Mouse (Mus musculus) limb, embryonic 13.5 days (tissue): Measurements from ENCODE around the gene Kif5c. TPM values are rescaled to one million over a fixed set of nuclear protein-coding genes. Genes with fewer than 3 reads are reported as not detected.

Experiments used
- ATAC-seq: fragments of 200-750 bp; cut with Nextera tagmentation; 2 replicates; pipeline ENCODE4 v1.8.0; 2017; ENCODE audit warnings: low read depth, moderate number of reproducible peaks, moderate TSS enrichment; ENCODE audit not compliant: low FRiP score
- H3K27ac ChIP-seq: fragments of 300-500 bp; sonication (generic); 2 replicates; pipeline ENCODE4 v1.5.1; 2015; ENCODE audit warnings: inconsistent platforms, mild to moderate bottlenecking, moderate library complexity
- H3K27me3 ChIP-seq: fragments of 300-500 bp; sonication (generic); 2 replicates; pipeline ENCODE4 v1.6.1; 2015; ENCODE audit warnings: mild to moderate bottlenecking, inconsistent platforms
- H3K36me3 ChIP-seq: fragments of 300-500 bp; sonication (generic); 2 replicates; pipeline ENCODE4 v1.6.1; 2015; ENCODE audit warnings: inconsistent platforms, mild to moderate bottlenecking, moderate library complexity
- H3K4me1 ChIP-seq: fragments of 300-500 bp; sonication (generic); 2 replicates; pipeline ENCODE4 v1.6.1; 2015; ENCODE audit warnings: inconsistent platforms
- H3K4me2 ChIP-seq: fragments of 300-500 bp; sonication (generic); replicated peaks from 2 replicates; pipeline ENCODE4 v1.6.1; 2015; ENCODE audit warnings: inconsistent platforms, mild to moderate bottlenecking, moderate library complexity
- H3K4me3 ChIP-seq: fragments of 300-500 bp; sonication (generic); 2 replicates; pipeline ENCODE4 v1.5.1; 2015; ENCODE audit warnings: moderate library complexity, mild to moderate bottlenecking, inconsistent platforms
- H3K9ac ChIP-seq: fragments of 300-500 bp; sonication (generic); 2 replicates; pipeline ENCODE4 v1.6.1; 2015; ENCODE audit warnings: mild to moderate bottlenecking, inconsistent platforms
- H3K9me3 ChIP-seq: fragments of 300-500 bp; sonication (generic); 2 replicates; pipeline ENCODE4 v1.6.1; 2016; ENCODE audit warnings: inconsistent platforms
- WGBS: fragments of 180-500 bp; shearing (Covaris S2); methylation state at CpG from one replicate; pipeline ENCODE4 v1.1.7; 2015; 5-methylcytosine and 5-hydroxymethylcytosine counted together
- polyA plus RNA-seq: library from polyadenylated mRNA; unstranded; fragments of >200 nt; fragmentation: Nextera tagmentation; extraction: Ambion mirVana; gene quantifications from 2 replicates; pipeline ENCODE4 v1.2.1, GENCODE M21; 2015

The Kif5c gene
- polyA plus RNA-seq, 1 experiment from 2014 or later = 9.2 TPM

- Histone ChIP-seq H3K4me3 (no peak overlapping the region), H3K27ac (no peak overlapping the region), H3K36me3 (no peaks in the 10 kb centered on the region; the same call in 1 of the 2 replicates), H3K4me2 (no peak overlapping the region), H3K9me3 (no peaks in the 10 kb centered on the region), H3K9ac (no peak overlapping the region), H3K4me1 (peaks cover 28% of the 10 kb centered on the region), H3K27me3 (no peaks in the 10 kb centered on the region)
- ATAC-seq = no peak
- 73% methylated on average over 6 of the region's 6 CpGs for WGBS
These were observed 9.1 kb downstream of the Kif5c start for GRCm38 (mm10) chr2:49628094-49628705.

- no peak for ATAC-seq
- H3K4me2 ChIP-seq = no peak overlapping the region
- H3K27me3 ChIP-seq = no peaks in the 10 kb centered on the region
- H3K9ac ChIP-seq = no peak overlapping the region
- H3K4me3 ChIP-seq = no peak overlapping the region
- H3K4me1 ChIP-seq = peaks cover 32% of the 10 kb centered on the region
- no peaks in the 10 kb centered on the region; the same call in 1 of the 2 replicates for H3K36me3 ChIP-seq
- H3K27ac ChIP-seq = no peak overlapping the region
- no peaks in the 10 kb centered on the region for H3K9me3 ChIP-seq
- WGBS = 91% methylated on average over 12 of the region's 12 CpGs
These were observed 10.1 kb downstream of the Kif5c start for GRCm38 (mm10) chr2:49629181-49629580.

- Histone ChIP-seq H3K27me3 (no peaks in the 10 kb centered on the region), H3K36me3 (no peaks in the 10 kb centered on the region; the same call in 1 of the 2 replicates), H3K4me3 (no peak overlapping the region), H3K27ac (no peak overlapping the region), H3K4me1 (peaks cover 32% of the 10 kb centered on the region), H3K4me2 (no peak overlapping the region), H3K9me3 (no peaks in the 10 kb centered on the region), H3K9ac (no peak overlapping the region)
- WGBS = 88% methylated on average over 6 of the region's 6 CpGs
- no peak for ATAC-seq
These were observed 11.5 kb downstream of the Kif5c start for GRCm38 (mm10) chr2:49630636-49631035.

- no peaks in the 10 kb centered on the region for H3K9me3 ChIP-seq
- H3K27ac ChIP-seq = no peak overlapping the region
- 74% methylated on average over 9 of the region's 9 CpGs for WGBS
- no peak overlapping the region for H3K9ac ChIP-seq
- peaks cover 13% of the 10 kb centered on the region for H3K4me1 ChIP-seq
- H3K4me3 ChIP-seq = no peak overlapping the region
- H3K36me3 ChIP-seq = no peaks in the 10 kb centered on the region; the same call in 1 of the 2 replicates
- no peaks in the 10 kb centered on the region for H3K27me3 ChIP-seq
- H3K4me2 ChIP-seq = no peak overlapping the region
- ATAC-seq = no peak
These were observed 14.1 kb downstream of the Kif5c start for GRCm38 (mm10) chr2:49633231-49633630.

- Histone ChIP-seq H3K4me1 (no peaks in the 10 kb centered on the region), H3K9ac (no peak overlapping the region), H3K27me3 (no peaks in the 10 kb centered on the region), H3K4me3 (no peak overlapping the region), H3K36me3 (peaks cover 9% of the 10 kb centered on the region), H3K9me3 (peaks cover 12% of the 10 kb centered on the region; the same call in 1 of the 2 replicates), H3K27ac (no peak overlapping the region), H3K4me2 (no peak overlapping the region)
- ATAC-seq = no peak
- 81% methylated on average over 3 of the region's 3 CpGs for WGBS
These were observed 23.7 kb downstream of the Kif5c start for GRCm38 (mm10) chr2:49642761-49643160.

- peaks cover 9% of the 10 kb centered on the region for H3K36me3 ChIP-seq
- H3K4me3 ChIP-seq = no peak overlapping the region
- ATAC-seq = no peak
- WGBS = 86% methylated on average over 8 of the region's 8 CpGs
- H3K9ac ChIP-seq = no peak overlapping the region
- H3K27me3 ChIP-seq = no peaks in the 10 kb centered on the region
- H3K4me1 ChIP-seq = no peaks in the 10 kb centered on the region
- no peak overlapping the region for H3K4me2 ChIP-seq
- peaks cover 12% of the 10 kb centered on the region; the same call in 1 of the 2 replicates for H3K9me3 ChIP-seq
- no peak overlapping the region for H3K27ac ChIP-seq
These were observed 24.7 kb downstream of the Kif5c start for GRCm38 (mm10) chr2:49643756-49644155.

GRCm38 (mm10) chr2:49647591-49647990 lies 28.5 kb downstream of the Kif5c start:
- Histone ChIP-seq H3K4me1 (no peaks in the 10 kb centered on the region), H3K9me3 (peaks cover 12% of the 10 kb centered on the region; the same call in 1 of the 2 replicates), H3K36me3 (peaks cover 9% of the 10 kb centered on the region), H3K27me3 (no peaks in the 10 kb centered on the region), H3K9ac (no peak overlapping the region), H3K4me3 (no peak overlapping the region), H3K4me2 (no peak overlapping the region), H3K27ac (no peak overlapping the region)
- no peak for ATAC-seq
- 86% methylated on average over 6 of the region's 6 CpGs for WGBS

GRCm38 (mm10) chr2:49648344-49648743 lies 29.2 kb downstream of the Kif5c start:
- Histone ChIP-seq H3K9me3 (peaks cover 12% of the 10 kb centered on the region; the same call in 1 of the 2 replicates), H3K4me3 (no peak overlapping the region), H3K27ac (no peak overlapping the region), H3K27me3 (no peaks in the 10 kb centered on the region), H3K4me1 (no peaks in the 10 kb centered on the region), H3K4me2 (no peak overlapping the region), H3K36me3 (peaks cover 9% of the 10 kb centered on the region), H3K9ac (no peak overlapping the region)
- no peak for ATAC-seq
- 57% methylated on average over 9 of the region's 9 CpGs for WGBS

- WGBS = 81% methylated on average over 6 of the region's 6 CpGs
- Histone ChIP-seq H3K27ac (no peak overlapping the region), H3K27me3 (no peaks in the 10 kb centered on the region), H3K4me1 (no peaks in the 10 kb centered on the region), H3K9ac (no peak overlapping the region), H3K36me3 (peaks cover 8% of the 10 kb centered on the region), H3K9me3 (peaks cover 10% of the 10 kb centered on the region; the same call in 1 of the 2 replicates), H3K4me3 (no peak overlapping the region), H3K4me2 (no peak overlapping the region)
- ATAC-seq = no peak
These were observed 29.7 kb downstream of the Kif5c start for GRCm38 (mm10) chr2:49648806-49649205.

GRCm38 (mm10) chr2:49649211-49649610 lies 30.1 kb downstream of the Kif5c start:
- H3K27me3 ChIP-seq = no peaks in the 10 kb centered on the region
- H3K9ac ChIP-seq = no peak overlapping the region
- peaks cover 6% of the 10 kb centered on the region; the same call in 1 of the 2 replicates for H3K9me3 ChIP-seq
- H3K36me3 ChIP-seq = peaks cover 4% of the 10 kb centered on the region; the same call in 1 of the 2 replicates
- WGBS = 82% methylated on average over 10 of the region's 10 CpGs
- H3K4me1 ChIP-seq = no peaks in the 10 kb centered on the region
- ATAC-seq = no peak
- H3K4me3 ChIP-seq = no peak overlapping the region
- H3K4me2 ChIP-seq = no peak overlapping the region
- H3K27ac ChIP-seq = no peak overlapping the region

GRCm38 (mm10) chr2:49651737-49652136 lies 32.6 kb downstream of the Kif5c start:
- H3K4me3 ChIP-seq = no peak overlapping the region
- no peaks in the 10 kb centered on the region for H3K9me3 ChIP-seq
- H3K27me3 ChIP-seq = no peaks in the 10 kb centered on the region
- H3K9ac ChIP-seq = no peak overlapping the region
- no peak for ATAC-seq
- no peak overlapping the region for H3K27ac ChIP-seq
- H3K4me1 ChIP-seq = peaks cover 9% of the 10 kb centered on the region
- no peak overlapping the region for H3K4me2 ChIP-seq
- no peaks in the 10 kb centered on the region for H3K36me3 ChIP-seq
- 80% methylated on average over 1 of the region's 1 CpGs for WGBS

GRCm38 (mm10) chr2:49654606-49655005 lies 35.5 kb downstream of the Kif5c start:
- no peaks in the 10 kb centered on the region for H3K9me3 ChIP-seq
- no peak overlapping the region for H3K4me3 ChIP-seq
- peaks cover 9% of the 10 kb centered on the region for H3K4me1 ChIP-seq
- no peak overlapping the region for H3K27ac ChIP-seq
- no peak for ATAC-seq
- H3K27me3 ChIP-seq = no peaks in the 10 kb centered on the region
- 76% methylated on average over 10 of the region's 10 CpGs for WGBS
- no peaks in the 10 kb centered on the region for H3K36me3 ChIP-seq
- no peak overlapping the region for H3K9ac ChIP-seq
- no peak overlapping the region for H3K4me2 ChIP-seq
